Mouse (Mus musculus): ENCODE measurements around the gene Mesp1.

DNA sequence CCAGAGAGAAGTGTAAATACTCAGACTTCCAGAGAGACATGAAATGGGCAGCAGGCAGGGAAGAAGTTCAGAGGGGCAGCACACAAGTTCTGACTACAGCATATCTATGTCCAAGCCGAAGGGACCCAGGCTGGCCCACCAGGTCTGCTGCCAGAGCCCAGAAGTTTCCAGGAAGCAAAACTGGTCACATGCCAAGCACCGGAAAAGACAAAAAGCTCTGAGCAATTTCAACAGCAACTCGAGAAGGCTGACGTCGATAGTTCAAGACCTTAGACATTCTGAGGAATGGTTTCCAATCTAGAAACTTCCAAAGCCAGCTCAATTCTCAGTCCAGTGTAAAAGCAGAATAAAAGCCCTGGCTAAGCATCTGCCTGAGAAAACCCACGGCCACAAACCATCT, 38.0 kb upstream of the Mesp1 start:
- TF ChIP-seq ZNF384 (IDR thresholded peaks at IDR 0.05; ENCODE audit: low read depth, low read length), result no peak
- no peak for TF ChIP-seq CTCF (conservative IDR thresholded peaks at IDR 0.05 in 1 of 2, IDR thresholded peaks at IDR 0.05 in 1 of 2; ENCODE audit: low read depth in 2 of 2, low read length in 2 of 2)
- no peak for TF ChIP-seq MAX (IDR thresholded peaks at IDR 0.05; ENCODE audit: low read length)
- TF ChIP-seq MAZ (IDR thresholded peaks at IDR 0.05; ENCODE audit: low read depth, low read length), result no peak
- no peak for TF ChIP-seq POLR2A (IDR thresholded peaks at IDR 0.05; ENCODE audit: low read depth, low read length)
- TF ChIP-seq EP300 (IDR thresholded peaks at IDR 0.05; ENCODE audit: low read length), result no peak
- TF ChIP-seq JUND (conservative IDR thresholded peaks at IDR 0.05; ENCODE audit: low read depth, low read length), result no peak
- no peak for TF ChIP-seq KAT2A (IDR thresholded peaks at IDR 0.05; ENCODE audit: insufficient replicate concordance, low read length)
- TF ChIP-seq USF1 (IDR thresholded peaks at IDR 0.05; ENCODE audit: low read depth, low read length), result no peak; the same call in 1 of the 2 replicates
- TF ChIP-seq E2F4 (IDR thresholded peaks at IDR 0.05; ENCODE audit: insufficient replicate concordance, low read depth, low read length), result no peak
- no peak for TF ChIP-seq RCOR1 (conservative IDR thresholded peaks at IDR 0.05; ENCODE audit: low read depth, low read length)
